Mouse (Mus musculus) midbrain, embryonic 16.5 days (tissue): ENCODE results near the gene Gm15085. TPM values are rescaled to one million over a fixed set of nuclear protein-coding genes. Genes with fewer than 3 reads are reported as not detected.
"Not testable (repeated sequence)": the region's sequence is repeated elsewhere in the genome, so short reads cannot be mapped to it uniquely, and the experiment has no call there.

Experiments used
- ATAC-seq: fragments of 200-750 bp; cut with Nextera tagmentation; 2 replicates; pipeline ENCODE4 v1.8.0; 2017; ENCODE audit warnings: moderate TSS enrichment
- H3K27ac ChIP-seq: fragments of 300-500 bp; sonication (generic); 2 replicates; pipeline ENCODE4 v1.5.1; 2014; ENCODE audit warnings: mild to moderate bottlenecking, low read length, mixed read lengths
- H3K27me3 ChIP-seq: fragments of 300-500 bp; sonication (generic); 2 replicates; pipeline ENCODE4 v1.6.1; 2014; ENCODE audit warnings: low read depth, low read length, mixed read lengths; ENCODE audit not compliant: control insufficient read depth, insufficient read depth
- H3K36me3 ChIP-seq: fragments of 300-500 bp; sonication (generic); 2 replicates; pipeline ENCODE4 v1.6.1; 2014; ENCODE audit warnings: mild to moderate bottlenecking, low read length, moderate library complexity, mixed read lengths; ENCODE audit not compliant: control insufficient read depth, insufficient read depth
- H3K4me1 ChIP-seq: fragments of 300-500 bp; sonication (generic); 2 replicates; pipeline ENCODE4 v1.6.1; 2014; ENCODE audit warnings: mild to moderate bottlenecking, low read length, mixed read lengths; ENCODE audit not compliant: control insufficient read depth, insufficient read depth
- H3K4me2 ChIP-seq: fragments of 300-500 bp; sonication (generic); 2 replicates; pipeline ENCODE4 v1.6.1; 2014; ENCODE audit warnings: mild to moderate bottlenecking, low read length, mixed read lengths
- H3K4me3 ChIP-seq: fragments of 300-500 bp; sonication (generic); 2 replicates; pipeline ENCODE4 v1.5.1; 2014; ENCODE audit warnings: low read depth, mild to moderate bottlenecking, low read length, moderate library complexity, mixed read lengths
- H3K9ac ChIP-seq: fragments of 300-500 bp; sonication (generic); 2 replicates; pipeline ENCODE4 v1.6.1; 2014; ENCODE audit warnings: low read depth, low read length, mixed read lengths
- H3K9me3 ChIP-seq: fragments of 300-500 bp; sonication (generic); replicated peaks from 2 replicates; pipeline ENCODE4 v1.6.1; 2014; ENCODE audit warnings: mild to moderate bottlenecking, low read length, mixed read lengths; ENCODE audit not compliant: control insufficient read depth, poor library complexity, severe bottlenecking
- WGBS: fragments of 180-500 bp; shearing (Covaris S2); extraction: QIAGEN DNeasy Blood & Tissue Kit; methylation state at CpG from one replicate; pipeline ENCODE4 v1.1.7; 2014; 5-methylcytosine and 5-hydroxymethylcytosine counted together
- polyA plus RNA-seq: library from polyadenylated mRNA; unstranded; fragments of >200 nt; fragmentation: Nextera tagmentation; extraction: Ambion mirVana; gene quantifications from 2 replicates; pipeline ENCODE4 v1.2.1, GENCODE M21; 2015

Gene Gm15085
- polyA plus RNA-seq = not detected in 2 replicates

DNA sequence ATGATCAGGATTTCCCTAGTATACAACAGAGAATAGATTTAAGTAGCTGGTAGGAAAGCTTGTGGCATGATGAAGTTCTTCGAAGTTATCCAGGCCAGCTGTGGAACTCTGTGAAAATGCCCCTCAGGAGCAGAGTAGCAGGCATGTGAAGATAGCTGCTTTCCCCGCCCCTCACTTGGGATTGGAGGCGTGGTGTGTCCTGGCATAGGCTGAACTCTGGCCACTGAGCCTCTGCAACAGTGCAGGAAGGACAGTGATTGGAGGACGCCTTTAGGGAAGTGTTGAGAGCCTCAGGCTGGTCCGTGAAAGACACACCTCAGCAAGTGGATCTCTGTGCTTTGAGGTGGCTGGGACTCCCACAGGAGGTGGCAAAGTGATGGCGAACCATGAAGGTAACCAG lies at the start of gene Gm15085:
TSS of gene Gm15085 (plus strand) at position 301 of the 400 bp plus-strand sequence.
- H3K9ac ChIP-seq, H3K4me1 ChIP-seq, H3K9me3 ChIP-seq, H3K27me3 ChIP-seq, H3K27ac ChIP-seq, H3K4me3 ChIP-seq, H3K4me2 ChIP-seq, ATAC-seq, H3K36me3 ChIP-seq: not testable (repeated sequence)
- no CpG with 5 or more reads among the region's 6 CpGs for WGBS

Other genes starting within 250 kb of the Gm15085 start
- not detected in 2 replicates for gene Gm15093, start 175.2 kb upstream of the Gm15085 start, polyA plus RNA-seq
- gene Gm10439, start 147.0 kb downstream of the Gm15085 start, polyA plus RNA-seq = not detected in 2 replicates